Mouse (Mus musculus): ENCODE results near the gene Myrip.

Myrip gene

DNA sequence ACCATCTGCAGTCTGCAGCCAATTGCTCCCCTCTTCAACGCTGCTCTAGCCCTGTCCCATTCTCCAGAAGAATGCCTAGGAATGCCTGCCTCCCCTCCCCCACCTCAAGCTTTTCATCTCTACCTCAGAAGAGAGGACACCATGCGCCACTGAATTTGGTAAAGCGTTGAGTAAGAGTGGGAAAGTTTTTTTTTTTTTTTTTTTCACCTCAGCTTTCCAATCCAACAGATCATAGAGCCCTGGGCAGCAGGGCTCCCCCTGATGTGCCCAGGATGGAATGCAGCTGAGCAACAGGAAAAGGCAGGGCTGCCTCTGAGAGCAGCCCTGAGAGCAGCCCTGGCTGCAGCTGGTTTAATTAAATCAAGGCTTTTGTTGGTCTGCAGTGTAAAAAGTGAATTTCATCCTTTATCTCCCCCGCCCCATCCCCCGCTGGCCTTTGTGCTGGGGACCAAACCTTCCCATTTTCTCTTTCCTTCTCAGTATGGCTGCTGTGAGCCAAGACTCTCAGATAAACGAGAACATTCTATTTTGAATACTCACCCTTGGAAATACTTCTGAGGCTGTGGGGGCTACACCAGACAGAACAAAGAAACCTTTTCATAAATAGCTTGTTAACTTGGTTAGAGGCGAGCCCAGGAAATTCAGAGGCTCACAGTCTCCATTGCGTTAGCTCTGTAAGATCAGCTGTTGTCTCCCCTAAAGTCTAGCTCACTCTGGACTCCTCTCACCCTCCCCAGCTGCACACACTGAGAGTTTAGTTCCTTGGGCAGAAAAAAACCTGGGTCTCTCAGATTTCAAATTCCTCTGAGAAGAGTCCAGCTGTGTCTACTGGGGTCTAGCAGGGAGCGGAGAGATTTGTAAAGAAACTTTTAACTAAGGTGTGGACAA is 154.7 kb downstream of the Myrip start:
- peak; percentile 21 for DNase-seq (ENCODE audit: low read depth, low spot score)

DNA sequence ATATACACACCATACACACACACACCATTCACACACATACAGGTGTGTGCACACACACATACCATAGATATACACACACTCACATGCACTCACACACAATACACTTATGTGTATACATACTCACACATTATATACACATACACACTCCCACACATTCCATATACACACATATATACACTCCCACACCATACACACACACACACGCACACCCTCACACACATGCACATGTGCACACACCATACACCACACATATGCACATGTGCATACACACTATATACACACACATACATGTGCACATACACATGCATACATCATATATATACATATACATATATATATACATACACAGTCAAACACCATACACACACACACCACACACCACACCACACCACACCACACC is 169.1 kb downstream of the Myrip start:
- DNase-seq (ENCODE audit: low read depth, low spot score), result no peak

DNA sequence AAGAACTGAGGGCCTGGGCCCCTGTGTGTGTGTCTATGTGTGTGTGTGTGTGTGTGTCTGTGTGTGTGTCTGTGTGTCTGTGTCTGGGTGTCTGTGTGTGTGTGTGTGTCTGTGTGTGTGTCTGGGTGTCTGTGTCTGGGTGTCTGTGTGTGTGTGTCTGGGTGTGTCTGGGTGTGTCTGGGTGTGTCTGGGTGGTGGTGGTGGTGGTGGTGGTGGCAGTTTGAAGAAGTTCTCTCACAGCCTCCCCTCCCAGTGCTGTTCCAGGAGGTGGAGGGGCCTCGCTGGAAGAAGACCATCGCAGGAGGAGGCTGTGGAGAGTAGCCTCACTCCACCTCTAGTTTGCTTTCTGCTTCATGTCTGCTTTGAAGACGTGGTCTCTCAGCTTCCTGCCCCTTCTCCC is 180.3 kb downstream of the Myrip start:
- DNase-seq (ENCODE audit: low read depth, low spot score), result no peak

DNA sequence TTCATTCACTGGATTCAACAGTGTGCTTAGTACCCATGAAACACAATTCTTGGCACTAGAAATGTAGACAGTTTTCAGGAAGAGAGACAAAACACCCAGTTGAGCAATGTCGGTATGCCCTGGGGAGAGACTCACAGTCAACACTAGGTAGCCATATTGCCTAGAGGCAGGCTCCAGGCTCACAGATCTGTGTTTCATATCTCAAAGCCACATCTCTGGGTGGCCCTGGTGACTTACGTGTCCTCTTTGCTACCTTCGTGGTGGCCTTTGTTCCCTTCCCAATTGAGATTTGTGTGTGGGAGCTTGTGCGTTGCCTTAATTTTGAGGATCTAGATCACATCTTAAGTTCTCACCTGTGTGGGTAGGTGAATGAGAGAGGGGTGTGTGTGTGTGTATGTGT is 181.1 kb downstream of the Myrip start:
- DNase-seq (ENCODE audit: low read depth, low spot score), result no peak

GRCm38 (mm10) chr9:120483101-120483500 is 181.8 kb downstream of the Myrip start:
- no peak for DNase-seq (ENCODE audit: low read depth, low spot score)

DNA sequence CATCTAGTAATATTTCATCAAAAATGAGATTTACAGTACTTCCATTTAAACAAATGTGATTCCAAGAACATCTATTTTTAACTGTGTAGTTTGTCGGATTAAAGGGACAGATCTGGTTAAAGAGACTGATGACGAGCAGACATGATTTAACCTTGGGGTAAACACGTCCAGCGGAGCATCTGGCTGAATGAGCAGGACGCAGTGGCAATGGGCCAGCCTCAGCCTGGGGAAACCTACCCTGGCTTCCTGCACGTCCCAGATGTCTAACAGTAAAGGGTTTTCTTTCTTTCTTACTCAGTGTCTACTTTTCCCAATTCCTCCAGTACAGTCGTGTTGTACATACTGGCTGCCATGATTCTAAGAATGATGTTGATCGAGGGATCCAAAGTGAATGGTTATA is 185.8 kb downstream of the Myrip start:
- no peak for DNase-seq (ENCODE audit: low read depth, low spot score)

GRCm38 (mm10) chr9:120491509-120491908 is 190.2 kb downstream of the Myrip start:
- peak; percentile 29 for DNase-seq (ENCODE audit: low read depth, low spot score)

DNA sequence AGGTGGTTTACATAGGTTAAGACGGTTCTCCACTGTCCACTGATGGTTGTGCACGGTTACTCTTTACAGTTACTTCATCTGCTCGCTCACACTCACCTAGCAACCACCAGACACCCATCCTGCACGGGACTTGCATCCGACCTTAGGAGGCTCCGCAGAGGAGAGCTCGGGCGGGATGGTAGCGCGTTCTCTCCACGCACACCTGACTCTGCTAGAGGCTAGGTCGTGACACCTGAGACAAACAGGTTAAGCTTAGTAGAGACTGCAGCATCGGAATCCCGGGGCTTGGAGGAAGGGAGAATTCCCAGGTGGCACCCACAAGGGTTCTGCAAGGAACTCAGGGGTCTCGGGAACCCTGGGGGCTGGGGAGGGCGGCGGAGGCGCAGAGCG is 190.7 kb downstream of the Myrip start, which contains the start of gene Eif1b:
Eif1b (plus strand) TSS at position 223 of the 390 bp plus-strand sequence.
- peak; percentile 60 for DNase-seq (ENCODE audit: low read depth, low spot score)

DNA sequence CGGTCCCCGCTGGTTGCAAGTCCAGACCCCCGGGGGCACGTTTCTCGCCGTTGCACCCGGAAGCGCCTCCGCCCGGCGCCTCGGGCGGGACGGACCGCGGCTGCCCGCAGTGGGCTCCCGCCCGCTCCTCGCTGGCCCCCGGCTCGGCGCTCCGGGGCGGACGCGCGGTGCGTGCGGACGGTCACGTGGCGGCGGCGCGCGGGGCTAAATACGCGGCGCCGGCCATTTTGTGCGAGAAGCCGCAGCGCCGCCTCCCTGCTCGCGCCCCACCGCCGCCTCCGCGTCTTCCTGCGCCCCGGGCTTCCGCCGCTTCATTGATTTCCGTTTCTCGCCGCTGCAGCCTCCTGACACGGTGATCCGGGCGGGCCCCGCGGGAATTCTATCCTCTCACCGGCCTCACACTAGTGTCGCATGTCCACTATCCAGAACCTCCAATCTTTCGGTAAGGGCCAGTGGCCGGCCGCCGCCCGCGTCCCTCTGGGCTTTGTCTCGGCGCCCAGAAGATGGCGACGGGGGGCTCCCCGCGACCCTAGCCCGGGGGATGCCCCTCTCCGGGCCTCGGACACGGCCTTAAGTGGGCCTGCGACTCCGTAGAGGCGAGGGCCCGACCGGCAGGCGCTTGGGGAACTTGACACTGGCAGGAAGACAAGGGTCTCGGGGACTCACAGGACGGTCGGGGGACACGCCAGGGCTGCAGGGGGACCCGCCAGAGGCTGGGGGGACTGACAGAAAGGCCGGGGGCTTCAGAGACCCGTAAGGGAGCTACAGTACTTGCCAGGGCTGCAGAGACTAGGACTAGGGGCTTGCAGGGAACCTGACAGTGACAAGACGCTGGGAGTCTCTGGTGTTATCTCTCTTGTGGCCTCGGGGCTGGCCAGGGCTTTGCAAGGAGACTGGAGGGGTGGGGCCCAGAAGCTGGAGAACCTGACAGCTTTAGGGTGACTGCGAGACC is 191.4 kb downstream of the Myrip start:
- DNase-seq (ENCODE audit: low read depth, low spot score), result peak; percentile 50

GRCm38 (mm10) chr9:120493781-120494180 is 192.5 kb downstream of the Myrip start:
- no peak for DNase-seq (ENCODE audit: low read depth, low spot score)

- DNase-seq (ENCODE audit: low read depth, low spot score), result peak; percentile 61
These were observed 195.4 kb downstream of the Myrip start for GRCm38 (mm10) chr9:120496691-120497090.

GRCm38 (mm10) chr9:120497983-120498382 is 196.7 kb downstream of the Myrip start:
- DNase-seq (ENCODE audit: low read depth, low spot score), result no peak

- DNase-seq (ENCODE audit: low read depth, low spot score), result peak; percentile 23
These were observed 200.0 kb downstream of the Myrip start for GRCm38 (mm10) chr9:120501191-120501902.

GRCm38 (mm10) chr9:120502013-120502412 is 200.7 kb downstream of the Myrip start:
- DNase-seq (ENCODE audit: low read depth, low spot score), result peak; percentile 85

DNA sequence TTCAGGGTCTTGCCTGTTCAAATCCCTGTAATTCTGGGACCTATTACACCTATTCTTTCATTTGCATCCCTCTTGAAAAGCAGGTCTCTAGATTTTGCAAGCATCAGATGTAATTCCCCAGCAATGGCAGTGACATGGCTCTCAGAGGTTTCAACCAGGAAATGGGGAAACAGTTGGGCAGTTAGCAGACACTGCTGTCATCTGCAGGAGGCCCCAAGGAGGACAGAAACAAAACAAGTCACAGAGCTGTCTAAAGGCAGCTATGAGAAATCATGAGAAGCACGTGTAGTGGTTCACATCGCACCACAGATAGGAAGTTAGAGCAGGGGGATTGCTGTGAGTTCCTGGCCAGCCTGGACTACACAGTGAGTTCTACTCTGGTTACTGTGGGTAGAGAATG is 203.1 kb downstream of the Myrip start:
- DNase-seq (ENCODE audit: low read depth, low spot score), result no peak

GRCm38 (mm10) chr9:120511781-120512180 is 210.5 kb downstream of the Myrip start:
- no peak for DNase-seq (ENCODE audit: low read depth, low spot score)

GRCm38 (mm10) chr9:120516720-120517119 is 215.4 kb downstream of the Myrip start:
- DNase-seq (ENCODE audit: low read depth, low spot score), result no peak

DNA sequence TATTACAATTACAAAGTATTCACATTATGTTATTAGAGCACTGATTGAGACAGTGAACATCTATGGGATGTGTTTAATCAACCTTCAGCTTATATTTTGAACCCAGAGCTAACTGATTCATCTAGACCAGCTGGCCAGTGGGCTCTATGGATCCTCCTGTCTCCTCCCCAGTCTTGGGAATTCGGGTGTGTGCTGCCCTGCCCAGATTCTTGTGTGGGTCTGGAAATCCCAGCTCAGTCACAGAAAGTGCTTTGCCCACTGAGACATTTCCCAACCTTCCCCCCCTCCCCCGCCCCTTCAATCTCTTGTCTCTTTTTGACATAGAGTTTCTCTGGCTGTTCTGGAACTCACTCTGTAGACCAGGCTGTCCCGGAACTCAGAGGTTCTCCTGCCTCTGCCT is 217.6 kb downstream of the Myrip start:
- no peak for DNase-seq (ENCODE audit: low read depth, low spot score)

GRCm38 (mm10) chr9:120519469-120520125 is 218.3 kb downstream of the Myrip start:
- DNase-seq (ENCODE audit: low read depth, low spot score), result peak; percentile 64

- no peak for DNase-seq (ENCODE audit: low read depth, low spot score)
These were observed 219.8 kb downstream of the Myrip start for GRCm38 (mm10) chr9:120521161-120521560.
